Mouse (Mus musculus): ENCODE measurements around the gene Ndufs7. TPM values are rescaled to one million over a fixed set of nuclear protein-coding genes. Genes with fewer than 3 reads are reported as not detected.
"Not testable (repeated sequence)": the region's sequence is repeated elsewhere in the genome, so short reads cannot be mapped to it uniquely, and the experiment has no call there.

Gene Ndufs7
- polyA plus RNA-seq (2015; fragmentation: Nextera tagmentation; extraction: Ambion mirVana): 321 and 329 TPM in 2 replicates

- Histone ChIP-seq H3K27me3 (no peaks in the 10 kb centered on the region), H3K9ac (peak within 1 kb of the TSS; percentile 79), H3K36me3 (peaks cover 21% of the 10 kb centered on the region), H3K4me1 (peaks cover 21% of the 10 kb centered on the region), H3K4me2 (peak within 1 kb of the TSS; percentile 69), H3K27ac (peak within 1 kb of the TSS; percentile 88), H3K4me3 (peak within 1 kb of the TSS; percentile 69), H3K9me3 (no peaks in the 10 kb centered on the region)
- WGBS: under 1% methylated on average over 53 of the region's 53 CpGs
- peak; percentile 85 for ATAC-seq (ENCODE audit: borderline replicate concordance, extremely low read depth, low FRiP score, low TSS enrichment)
These were observed at the start of gene Ndufs7 for GRCm38 (mm10) chr10:80248971-80249640. Ndufs7 (plus strand) TSS chr10:80249121.

DNA sequence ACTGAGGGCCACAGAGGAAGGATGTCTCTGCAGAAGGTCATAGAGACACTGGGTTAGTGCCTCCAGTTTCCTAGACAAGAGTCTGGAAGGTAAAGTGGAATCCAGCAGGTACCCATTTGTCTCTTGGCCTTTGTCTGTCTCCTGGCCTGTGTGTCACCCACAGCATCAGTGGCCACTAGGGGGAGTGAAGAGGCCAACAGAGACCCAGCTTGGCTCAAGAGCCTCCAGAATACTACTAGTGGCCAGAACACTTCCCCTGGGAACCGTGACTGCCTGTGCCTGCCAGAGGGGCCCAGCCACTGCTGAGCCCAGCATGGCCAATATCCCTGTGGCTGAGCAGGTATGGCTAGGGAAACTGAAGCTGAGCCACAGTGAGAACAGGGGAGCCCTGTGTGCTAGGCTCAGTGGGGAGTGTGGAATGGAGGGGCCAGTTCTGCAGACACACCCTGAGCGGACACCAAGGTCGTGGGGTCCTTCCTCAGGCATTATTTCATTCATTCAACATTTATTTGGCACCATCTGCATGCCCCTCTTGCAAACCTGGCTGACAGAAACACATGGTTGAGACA, 49.4 kb upstream of the Ndufs7 start:
- WGBS: 54% methylated on average over 3 of the region's 3 CpGs
- no peak overlapping the region for H3K9ac ChIP-seq
- ATAC-seq (ENCODE audit: borderline replicate concordance, extremely low read depth, low FRiP score, low TSS enrichment): peak; percentile 66; the same call in 1 of the 2 replicates
- H3K9me3 ChIP-seq: no peaks in the 10 kb centered on the region
- H3K4me2 ChIP-seq: no peak overlapping the region
- no peaks in the 10 kb centered on the region for H3K36me3 ChIP-seq
- no peaks in the 10 kb centered on the region for H3K27me3 ChIP-seq
- no peak overlapping the region for H3K27ac ChIP-seq
- peaks cover 3% of the 10 kb centered on the region; the same call in 1 of the 2 replicates for H3K4me1 ChIP-seq
- H3K4me3 ChIP-seq: no peak overlapping the region

DNA sequence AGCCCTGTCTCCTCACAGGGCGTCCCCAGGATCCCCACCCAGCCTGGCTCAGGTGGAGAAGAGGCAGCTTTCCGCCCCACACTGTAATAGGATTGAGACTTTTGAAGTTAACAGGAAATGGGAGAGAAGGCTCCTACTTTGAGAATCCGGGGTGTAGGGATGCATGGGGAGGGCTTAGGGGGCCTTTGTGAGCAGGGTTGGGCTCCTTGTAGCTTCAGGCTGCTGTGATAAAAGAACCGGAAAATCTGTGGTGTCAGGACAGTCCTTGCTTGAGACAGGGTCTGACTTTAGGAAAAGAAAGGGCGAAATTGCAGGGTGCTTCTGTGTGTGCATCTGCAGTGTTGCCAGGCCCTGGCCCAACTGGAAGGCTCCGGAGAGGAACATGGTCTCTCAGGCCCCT, 48.4 kb upstream of the Ndufs7 start:
- H3K27ac ChIP-seq: no peak overlapping the region
- WGBS: 81% methylated on average over 6 of the region's 6 CpGs
- H3K9ac ChIP-seq: no peak overlapping the region
- H3K4me2 ChIP-seq: no peak overlapping the region
- no peak overlapping the region for H3K4me3 ChIP-seq
- no peak for ATAC-seq (ENCODE audit: borderline replicate concordance, extremely low read depth, low FRiP score, low TSS enrichment)
- H3K4me1 ChIP-seq: peaks cover 3% of the 10 kb centered on the region; the same call in 1 of the 2 replicates
- no peaks in the 10 kb centered on the region for H3K36me3 ChIP-seq
- no peaks in the 10 kb centered on the region for H3K9me3 ChIP-seq
- no peaks in the 10 kb centered on the region for H3K27me3 ChIP-seq

- Histone ChIP-seq H3K4me3 (no peak overlapping the region), H3K9ac (no peak overlapping the region), H3K4me2 (no peak overlapping the region), H3K4me1 (peaks cover 3% of the 10 kb centered on the region; the same call in 1 of the 2 replicates), H3K27me3 (peaks cover 4% of the 10 kb centered on the region; the same call in 1 of the 2 replicates), H3K27ac (no peak overlapping the region), H3K36me3 (no peaks in the 10 kb centered on the region), H3K9me3 (no peaks in the 10 kb centered on the region)
- WGBS: 18% methylated on average over 7 of the region's 7 CpGs
- no peak for ATAC-seq (ENCODE audit: borderline replicate concordance, extremely low read depth, low FRiP score, low TSS enrichment)
These were observed 44.9 kb upstream of the Ndufs7 start for GRCm38 (mm10) chr10:80204055-80204454.

GRCm38 (mm10) chr10:80207201-80207600, 41.7 kb upstream of the Ndufs7 start:
- Histone ChIP-seq H3K27me3 (peaks cover 6% of the 10 kb centered on the region; the same call in 1 of the 2 replicates), H3K9ac (no peak overlapping the region), H3K4me2 (no peak overlapping the region), H3K4me1 (no peaks in the 10 kb centered on the region), H3K4me3 (no peak overlapping the region), H3K27ac (no peak overlapping the region), H3K9me3 (no peaks in the 10 kb centered on the region), H3K36me3 (no peaks in the 10 kb centered on the region)
- no peak for ATAC-seq (ENCODE audit: borderline replicate concordance, extremely low read depth, low FRiP score, low TSS enrichment)
- 63% methylated on average over 1 of the region's 1 CpGs for WGBS

- H3K4me2 ChIP-seq: no peak overlapping the region
- peaks cover 6% of the 10 kb centered on the region; the same call in 1 of the 2 replicates for H3K27me3 ChIP-seq
- no peak for ATAC-seq (ENCODE audit: borderline replicate concordance, extremely low read depth, low FRiP score, low TSS enrichment)
- H3K4me1 ChIP-seq: no peaks in the 10 kb centered on the region
- H3K9me3 ChIP-seq: no peaks in the 10 kb centered on the region
- no peak overlapping the region for H3K27ac ChIP-seq
- no peak overlapping the region for H3K9ac ChIP-seq
- 68% methylated on average over 10 of the region's 10 CpGs for WGBS
- H3K4me3 ChIP-seq: no peak overlapping the region
- H3K36me3 ChIP-seq: no peaks in the 10 kb centered on the region
These were observed 41.2 kb upstream of the Ndufs7 start for GRCm38 (mm10) chr10:80207676-80208075.

- ATAC-seq (ENCODE audit: borderline replicate concordance, extremely low read depth, low FRiP score, low TSS enrichment): no peak
- Histone ChIP-seq H3K36me3 (no peaks in the 10 kb centered on the region), H3K4me1 (no peaks in the 10 kb centered on the region), H3K4me3 (no peak overlapping the region), H3K27ac (no peak overlapping the region), H3K9me3 (no peaks in the 10 kb centered on the region), H3K27me3 (peaks cover 6% of the 10 kb centered on the region; the same call in 1 of the 2 replicates), H3K9ac (no peak overlapping the region), H3K4me2 (no peak overlapping the region)
- 61% methylated on average over 4 of the region's 4 CpGs for WGBS
These were observed 40.7 kb upstream of the Ndufs7 start for GRCm38 (mm10) chr10:80208248-80208647.

GRCm38 (mm10) chr10:80208841-80209371, 40.0 kb upstream of the Ndufs7 start:
- Histone ChIP-seq H3K4me3 (no peak overlapping the region), H3K27ac (no peak overlapping the region), H3K27me3 (peaks cover 6% of the 10 kb centered on the region; the same call in 1 of the 2 replicates), H3K4me1 (no peaks in the 10 kb centered on the region), H3K4me2 (no peak overlapping the region), H3K9ac (no peak overlapping the region), H3K9me3 (no peaks in the 10 kb centered on the region), H3K36me3 (no peaks in the 10 kb centered on the region)
- 20% methylated on average over 24 of the region's 24 CpGs for WGBS
- ATAC-seq (ENCODE audit: borderline replicate concordance, extremely low read depth, low FRiP score, low TSS enrichment): no peak

DNA sequence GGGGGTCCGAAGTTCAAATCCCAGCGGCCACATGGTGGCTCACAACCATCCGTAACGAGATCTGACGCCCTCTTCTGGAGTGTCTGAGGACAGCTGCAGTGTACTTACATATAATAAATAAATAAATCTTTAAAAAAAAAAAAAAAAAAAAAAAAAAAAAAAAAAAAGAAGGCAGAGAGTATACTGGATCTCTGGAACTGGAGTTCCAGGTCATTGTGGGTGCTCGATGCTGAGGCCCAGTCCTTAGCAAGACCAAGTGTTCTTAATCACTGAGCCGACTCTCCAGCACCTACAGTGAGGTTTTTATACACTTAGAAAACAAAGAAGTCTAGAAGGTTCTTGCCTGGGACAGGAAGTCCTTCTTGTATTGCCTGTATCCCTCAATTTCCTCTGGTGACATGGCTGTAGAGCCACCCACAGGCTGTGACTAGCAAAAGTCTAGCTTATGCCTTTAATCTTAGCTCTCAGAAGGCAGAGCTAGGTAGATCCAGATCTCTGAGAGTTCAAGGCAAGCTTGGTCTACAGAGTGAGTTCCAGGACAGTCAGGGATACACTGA, 37.3 kb upstream of the Ndufs7 start:
- H3K27me3 ChIP-seq; ATAC-seq (ENCODE audit: borderline replicate concordance, extremely low read depth, low FRiP score, low TSS enrichment); H3K9ac ChIP-seq; H3K4me3 ChIP-seq; H3K9me3 ChIP-seq; H3K27ac ChIP-seq; H3K4me2 ChIP-seq; H3K4me1 ChIP-seq; H3K36me3 ChIP-seq: not testable (repeated sequence)
- 67% methylated on average over 7 of the region's 7 CpGs for WGBS

DNA sequence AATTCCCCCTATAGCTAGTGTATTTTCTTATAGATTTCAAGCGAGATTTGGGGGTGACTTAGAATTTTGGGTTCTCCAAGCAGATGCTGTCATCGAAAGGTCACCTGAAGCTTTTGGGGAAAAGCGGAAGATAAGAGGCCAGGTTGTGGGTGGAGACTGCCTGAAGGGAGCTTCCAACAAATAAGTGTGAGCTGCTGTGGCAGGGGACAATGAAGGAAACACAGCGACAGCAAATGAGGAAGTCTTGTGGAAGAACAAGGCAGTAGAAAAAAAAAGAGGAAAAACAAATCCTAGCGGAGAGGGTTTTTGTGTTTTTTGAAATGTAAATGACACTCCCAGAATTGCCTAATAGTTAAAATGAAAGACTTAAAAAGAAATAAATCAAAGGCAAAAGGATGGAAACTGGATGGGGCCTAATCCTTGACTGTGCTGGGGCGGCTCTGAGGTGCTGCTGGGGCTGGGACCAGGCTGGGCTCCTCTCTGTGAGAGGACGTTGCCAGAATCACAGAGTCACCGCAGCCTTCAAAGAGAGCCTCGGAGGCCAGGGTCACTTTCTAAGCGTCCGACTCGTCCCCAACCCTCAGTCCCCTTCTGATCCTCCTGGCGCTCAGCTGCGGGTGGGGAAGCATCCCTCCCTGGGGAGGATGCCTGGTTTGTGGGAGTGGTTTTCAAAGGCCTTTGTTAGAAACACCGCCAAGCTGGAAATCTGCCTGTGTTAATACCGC, 33.7 kb upstream of the Ndufs7 start:
- no peaks in the 10 kb centered on the region for H3K4me1 ChIP-seq
- no peak overlapping the region for H3K9ac ChIP-seq
- no peaks in the 10 kb centered on the region for H3K9me3 ChIP-seq
- 30% methylated on average over 16 of the region's 16 CpGs for WGBS
- H3K4me3 ChIP-seq: no peak overlapping the region
- H3K27me3 ChIP-seq: no peaks in the 10 kb centered on the region
- no peak overlapping the region for H3K27ac ChIP-seq
- H3K4me2 ChIP-seq: no peak overlapping the region
- ATAC-seq (ENCODE audit: borderline replicate concordance, extremely low read depth, low FRiP score, low TSS enrichment): no peak
- H3K36me3 ChIP-seq: no peaks in the 10 kb centered on the region

DNA sequence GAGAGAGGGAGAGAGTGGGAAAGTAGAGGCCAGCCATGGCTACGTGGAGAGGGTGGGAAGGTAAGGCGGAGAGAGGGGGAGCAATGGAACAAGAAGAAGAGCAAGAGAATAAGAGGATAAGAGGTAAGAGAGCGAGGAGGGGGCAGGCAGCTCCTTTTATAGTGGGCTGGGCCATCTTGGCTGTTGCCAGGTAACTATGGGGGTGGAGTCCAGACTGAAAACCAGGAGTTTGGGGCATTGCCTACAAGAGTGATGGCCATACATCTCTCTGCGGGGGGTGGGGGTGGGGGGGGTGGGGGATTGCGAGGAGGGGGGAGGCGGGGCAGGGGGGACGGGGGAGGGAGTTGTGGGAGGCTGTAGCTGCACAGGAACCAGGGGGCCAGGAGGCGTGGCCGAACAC, 28.2 kb upstream of the Ndufs7 start:
- ATAC-seq (ENCODE audit: borderline replicate concordance, extremely low read depth, low FRiP score, low TSS enrichment): no peak
- no peak overlapping the region for H3K9ac ChIP-seq
- H3K4me2 ChIP-seq: no peak overlapping the region
- peaks cover 3% of the 10 kb centered on the region; the same call in 1 of the 2 replicates for H3K4me1 ChIP-seq
- WGBS: 28% methylated on average over 8 of the region's 9 CpGs
- H3K36me3 ChIP-seq: no peaks in the 10 kb centered on the region
- H3K27ac ChIP-seq: no peak overlapping the region
- no peak overlapping the region for H3K4me3 ChIP-seq
- H3K9me3 ChIP-seq: no peaks in the 10 kb centered on the region
- no peaks in the 10 kb centered on the region for H3K27me3 ChIP-seq

Data from lung, embryonic 15.5 days (tissue).